Mouse (Mus musculus) brain, embryonic 14.5 days (tissue): Measurements from ENCODE around the gene Zfpm1.

Experiments
- CTCF ChIP-seq: fragments of 200-500 bp; IDR thresholded peaks from 2 replicates; pipeline ENCODE4 v1.5.1; 2012; ENCODE audit warnings: inconsistent platforms, mild to moderate bottlenecking, moderate library complexity, borderline replicate concordance; ENCODE audit not compliant: insufficient read depth, insufficient read length; ENCODE audit errors: extremely low read depth
- POLR2A ChIP-seq: fragments of 200-500 bp; IDR thresholded peaks from 2 replicates; pipeline ENCODE4 v1.6.1; 2012; ENCODE audit warnings: mild to moderate bottlenecking, inconsistent platforms, borderline replicate concordance; ENCODE audit not compliant: poor library complexity, insufficient read depth, insufficient read length, severe bottlenecking; ENCODE audit errors: extremely low read depth

- TF ChIP-seq CTCF (no peak), POLR2A (no peak)
Observed at GRCm38 (mm10) chr8:122262835-122263234, 19.1 kb upstream of the Zfpm1 start.
